Mouse (Mus musculus) embryonic fibroblast, embryonic 13.5 days (primary cell): ENCODE data around the gene Slc25a16.

Source experiments
- CTCF ChIP-seq: IDR thresholded peaks from 2 replicates; pipeline ENCODE4 v1.5.1; 2011; ENCODE audit warnings: mild to moderate bottlenecking, control low read depth, low read length, moderate library complexity, borderline replicate concordance; ENCODE audit not compliant: insufficient read depth
- POLR2A ChIP-seq: IDR thresholded peaks from 2 replicates; pipeline ENCODE4 v1.6.1; 2011; ENCODE audit warnings: low read depth, mild to moderate bottlenecking, control low read depth, low read length, moderate library complexity

DNA sequence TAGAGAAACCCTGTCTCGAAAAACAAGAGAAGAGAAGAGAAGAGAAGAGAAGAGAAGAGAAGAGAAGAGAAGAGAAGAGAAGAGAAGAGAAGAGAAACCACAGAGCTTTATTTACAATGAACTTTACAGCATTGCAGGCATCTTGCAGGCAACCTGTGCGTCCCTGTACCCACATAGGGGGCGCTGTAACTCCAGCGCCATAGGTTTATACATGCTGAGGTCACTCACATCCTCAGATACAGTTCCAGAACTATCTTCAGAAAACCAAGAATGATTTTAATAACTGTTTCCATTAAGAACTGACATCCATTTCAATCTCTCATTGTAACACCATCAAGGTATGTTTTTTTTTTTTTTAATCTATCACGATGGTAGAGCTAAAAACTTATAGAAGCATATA is 39.2 kb upstream of the Slc25a16 start:
- TF ChIP-seq CTCF (no peak), POLR2A (no peak)
